Mouse (Mus musculus): ENCODE data around the gene Bco1. TPM values are rescaled to one million over a fixed set of nuclear protein-coding genes. Genes with fewer than 3 reads are reported as not detected.

The Bco1 gene
- polyA plus RNA-seq (2012; rRNA removed) = 0.23 and 0.27 TPM in 2 replicates

GRCm38 (mm10) chr8:117095647-117096046, at the start of gene Bco1:
TSS of gene Bco1 (plus strand) at chr8:117095854.

GRCm38 (mm10) chr8:117082399-117082872, 13.2 kb upstream of the Bco1 start, which contains the start of gene Pkd1l2:
TSS of gene Pkd1l2 (minus strand) at chr8:117082449.

GRCm38 (mm10) chr8:117158135-117158761, 62.6 kb downstream of the Bco1 start, which contains the start of gene Gan:
TSS of gene Gan (plus strand) at chr8:117158135.

Other genes with a start within 250 kb of the Bco1 start
- gene Cmc2, start 174.4 kb upstream of the Bco1 start, polyA plus RNA-seq (2012; rRNA removed) = 3.0 and 4.8 TPM in 2 replicates
- 5.7 and 7.9 TPM in 2 replicates for gene Cenpn, start 174.1 kb upstream of the Bco1 start, polyA plus RNA-seq (2012; rRNA removed)
- 21.6 and 22.9 TPM in 2 replicates for gene Atmin, start 152.5 kb upstream of the Bco1 start, polyA plus RNA-seq (2012; rRNA removed)
- 1.2 and 1.3 TPM in 2 replicates for gene 1700030J22Rik, start 116.9 kb upstream of the Bco1 start, polyA plus RNA-seq (2012; rRNA removed)
- gene Gcsh, start 102.3 kb upstream of the Bco1 start, polyA plus RNA-seq (2012; rRNA removed) = 42.7 and 49.7 TPM in 2 replicates
- 0.28 and 0.61 TPM in 2 replicates for gene Pkd1l2, start 13.4 kb upstream of the Bco1 start, polyA plus RNA-seq (2012; rRNA removed)
- 4.1 and 5.3 TPM in 2 replicates for gene Gan, start 62.3 kb downstream of the Bco1 start, polyA plus RNA-seq (2012; rRNA removed)
- gene Cmip, start 161.2 kb downstream of the Bco1 start, polyA plus RNA-seq (2012; rRNA removed) = 76.8 and 87.4 TPM in 2 replicates